Mouse (Mus musculus): ENCODE data around the gene Pate2. TPM values are rescaled to one million over a fixed set of nuclear protein-coding genes. Genes with fewer than 3 reads are reported as not detected.

Gene Pate2
- total and polyA plus RNA-seq, 3 experiments = 0.06 TPM; not detected in 2

- intact Hi-C loops (cut with DNase I) = no loop called here
- DNase-seq = no peak
- no peak for TF ChIP-seq EP300 (IDR thresholded peaks at IDR 0.05; ENCODE audit: insufficient read depth, low read depth, low read length)
- no peak for TF ChIP-seq POLR2A (IDR thresholded peaks at IDR 0.05; ENCODE audit: insufficient read depth, low read depth, low read length)
- no peak for TF ChIP-seq CTCF (IDR thresholded peaks at IDR 0.05)
Measured at GRCm38 (mm10) chr9:35539001-35539750, 30.9 kb upstream of the Pate2 start.

GRCm38 (mm10) chr9:35541024-35541423 is 29.1 kb upstream of the Pate2 start:
- intact Hi-C loops (cut with DNase I) = loop anchor here (1.0 to 10.0 kb wide), 2 partner anchors 259 to 506 kb away; no protein-coding TSS in a partner anchor
- no peaks in the 10 kb centered on the region for H3K36me3 ChIP-seq (ENCODE audit: control insufficient read depth, insufficient read depth, low read length)
- WGBS = 79% methylated on average over 5 of the region's 5 CpGs
- H3K79me2 ChIP-seq (replicated peaks; ENCODE audit: control insufficient read depth, insufficient read depth, low read length) = no peaks in the 10 kb centered on the region
- no peak overlapping the region for H3K9ac ChIP-seq (ENCODE audit: low read depth, low read length)
- no peak overlapping the region for H3K27ac ChIP-seq
- TF ChIP-seq CTCF (IDR thresholded peaks at IDR 0.05) (no peak), EP300 (IDR thresholded peaks at IDR 0.05; ENCODE audit: insufficient read depth, low read depth, low read length) (no peak), POLR2A (IDR thresholded peaks at IDR 0.05; ENCODE audit: insufficient read depth, low read depth, low read length) (no peak)
- H3K4me3 ChIP-seq = no peak overlapping the region
- H3K27me3 ChIP-seq (ENCODE audit: control insufficient read depth, insufficient read depth, low read length) = no peaks in the 10 kb centered on the region
- no peak for DNase-seq
- no peaks in the 10 kb centered on the region for H3K4me1 ChIP-seq (ENCODE audit: control insufficient read depth, insufficient read depth, low read length)

More at GRCm38 (mm10) chr9:35539001-35539750, 30.9 kb upstream of the Pate2 start:
- peaks cover 1% of the 10 kb centered on the region; the same call in 1 of the 2 replicates for H3K4me1 ChIP-seq (ENCODE audit: control insufficient read depth, insufficient read depth, low read length)
- no peaks in the 10 kb centered on the region for H3K79me2 ChIP-seq (replicated peaks; ENCODE audit: control insufficient read depth, insufficient read depth, low read length)
- no peaks in the 10 kb centered on the region for H3K36me3 ChIP-seq (ENCODE audit: control insufficient read depth, insufficient read depth, low read length)
- no peaks in the 10 kb centered on the region for H3K27me3 ChIP-seq (ENCODE audit: control insufficient read depth, insufficient read depth, low read length)
- 79% methylated on average over 13 of the region's 13 CpGs for WGBS
- H3K27ac ChIP-seq = no peak overlapping the region
- H3K9ac ChIP-seq (ENCODE audit: low read depth, low read length) = no peak overlapping the region
- H3K4me3 ChIP-seq = no peak overlapping the region

- Histone ChIP-seq H3K36me3 (ENCODE audit: control insufficient read depth, insufficient read depth, low read length) (no peaks in the 10 kb centered on the region), H3K27me3 (ENCODE audit: control insufficient read depth, insufficient read depth, low read length) (no peaks in the 10 kb centered on the region), H3K4me3 (no peak overlapping the region), H3K79me2 (replicated peaks; ENCODE audit: control insufficient read depth, insufficient read depth, low read length) (no peaks in the 10 kb centered on the region), H3K4me1 (ENCODE audit: control insufficient read depth, insufficient read depth, low read length) (no peaks in the 10 kb centered on the region), H3K9ac (ENCODE audit: low read depth, low read length) (no peak overlapping the region), H3K27ac (no peak overlapping the region)
- TF ChIP-seq POLR2A (IDR thresholded peaks at IDR 0.05; ENCODE audit: insufficient read depth, low read depth, low read length) (no peak), CTCF (IDR thresholded peaks at IDR 0.05) (peak; percentile 89), EP300 (IDR thresholded peaks at IDR 0.05; ENCODE audit: insufficient read depth, low read depth, low read length) (0 out of 2 replicates have a peak, but pooled peaks have one; percentile 55)
- intact Hi-C loops (cut with DNase I) = loop anchor here (1.0 to 10.0 kb wide), 2 partner anchors 259 to 507 kb away; no protein-coding TSS in a partner anchor
- WGBS = 10% methylated on average over 6 of the region's 6 CpGs
- peak; percentile 62 to 79 for DNase-seq
Measured at GRCm38 (mm10) chr9:35541488-35541887, 28.6 kb upstream of the Pate2 start.

GRCm38 (mm10) chr9:35541941-35542340 is 28.1 kb upstream of the Pate2 start:
- DNase-seq = no peak
- intact Hi-C loops (cut with DNase I) = loop anchor here (1.0 to 10.0 kb wide), 2 partner anchors 260 to 507 kb away; no protein-coding TSS in a partner anchor
- no peak for TF ChIP-seq CTCF (IDR thresholded peaks at IDR 0.05)
- no peak for TF ChIP-seq EP300 (IDR thresholded peaks at IDR 0.05; ENCODE audit: insufficient read depth, low read depth, low read length)
- no peak for TF ChIP-seq POLR2A (IDR thresholded peaks at IDR 0.05; ENCODE audit: insufficient read depth, low read depth, low read length)
- H3K4me1 ChIP-seq (ENCODE audit: control insufficient read depth, insufficient read depth, low read length) = no peaks in the 10 kb centered on the region
- H3K27me3 ChIP-seq (ENCODE audit: control insufficient read depth, insufficient read depth, low read length) = no peaks in the 10 kb centered on the region
- H3K27ac ChIP-seq = no peak overlapping the region
- H3K36me3 ChIP-seq (ENCODE audit: control insufficient read depth, insufficient read depth, low read length) = no peaks in the 10 kb centered on the region
- no peak overlapping the region for H3K9ac ChIP-seq (ENCODE audit: low read depth, low read length)
- 54% methylated on average over 6 of the region's 6 CpGs for WGBS
- no peak overlapping the region for H3K4me3 ChIP-seq
- H3K79me2 ChIP-seq (replicated peaks; ENCODE audit: control insufficient read depth, insufficient read depth, low read length) = no peaks in the 10 kb centered on the region

- H3K27ac ChIP-seq = no peak overlapping the region
- no peaks in the 10 kb centered on the region for H3K79me2 ChIP-seq (replicated peaks; ENCODE audit: control insufficient read depth, insufficient read depth, low read length)
- H3K27me3 ChIP-seq (ENCODE audit: control insufficient read depth, insufficient read depth, low read length) = no peaks in the 10 kb centered on the region
- no peak for TF ChIP-seq POLR2A (IDR thresholded peaks at IDR 0.05; ENCODE audit: insufficient read depth, low read depth, low read length)
- TF ChIP-seq EP300 (IDR thresholded peaks at IDR 0.05; ENCODE audit: insufficient read depth, low read depth, low read length) = no peak
- no peak for TF ChIP-seq CTCF (IDR thresholded peaks at IDR 0.05)
- H3K4me3 ChIP-seq = no peak overlapping the region
- no peak for DNase-seq
- H3K4me1 ChIP-seq (ENCODE audit: control insufficient read depth, insufficient read depth, low read length) = no peaks in the 10 kb centered on the region
- H3K36me3 ChIP-seq (ENCODE audit: control insufficient read depth, insufficient read depth, low read length) = no peaks in the 10 kb centered on the region
- no peak overlapping the region for H3K9ac ChIP-seq (ENCODE audit: low read depth, low read length)
- 87% methylated on average over 14 of the region's 14 CpGs for WGBS
- intact Hi-C loops (cut with DNase I) = loop anchor here (10.0 kb wide), 1 partner anchor 508 kb away; no protein-coding TSS in a partner anchor
Measured at GRCm38 (mm10) chr9:35543099-35543860, 26.8 kb upstream of the Pate2 start.

All from heart, adult 2 months (tissue).